Mouse (Mus musculus) hindbrain, embryonic 12.5 days (tissue): ENCODE results near the gene Cyp4f13. TPM values are rescaled to one million over a fixed set of nuclear protein-coding genes. Genes with fewer than 3 reads are reported as not detected.

Experiments
- polyA plus RNA-seq: library from polyadenylated mRNA; unstranded; fragments of >200 nt; fragmentation: Nextera tagmentation; extraction: Ambion mirVana; gene quantifications from 2 replicates; pipeline ENCODE4 v1.2.1, GENCODE M21; 2016

Gene Cyp4f13
- polyA plus RNA-seq, 1 experiment from 2014 or later = 8.1 TPM

Other genes starting within 250 kb of the Cyp4f13 start
- 47.6 and 49.9 TPM in 2 replicates for gene Zfp871, start 159.1 kb downstream of the Cyp4f13 start, polyA plus RNA-seq
- 42.9 and 46.4 TPM in 2 replicates for gene Zfp811, start 137.5 kb downstream of the Cyp4f13 start, polyA plus RNA-seq
- gene Zfp799, start 117.1 kb downstream of the Cyp4f13 start, polyA plus RNA-seq = 18.4 and 18.7 TPM in 2 replicates
- 6.9 and 9.4 TPM in 2 replicates for gene Zfp870, start 55.8 kb downstream of the Cyp4f13 start, polyA plus RNA-seq
- gene Cyp4f14, start 30.1 kb downstream of the Cyp4f13 start, polyA plus RNA-seq = not detected in 2 replicates
- gene Zfp472, start 18.4 kb upstream of the Cyp4f13 start, polyA plus RNA-seq = 7.9 and 8.9 TPM in 2 replicates
- 17.9 and 20.3 TPM in 2 replicates for gene Zfp952, start 45.7 kb upstream of the Cyp4f13 start, polyA plus RNA-seq
- gene Zfp763, start 86.0 kb upstream of the Cyp4f13 start, polyA plus RNA-seq = 22.6 and 25.4 TPM in 2 replicates
- gene 4921501E09Rik, start 120.7 kb upstream of the Cyp4f13 start, polyA plus RNA-seq = not detected in 2 replicates
- gene Zfp563, start 141.9 kb upstream of the Cyp4f13 start, polyA plus RNA-seq = 15.6 and 18.2 TPM in 2 replicates
- gene Morc2b, start 192.3 kb upstream of the Cyp4f13 start, polyA plus RNA-seq = 0.18 TPM in 1 of 2 replicates, not detected in the other
- not detected in 2 replicates for gene Olfr55, start 221.0 kb upstream of the Cyp4f13 start, polyA plus RNA-seq
- gene Olfr239, start 243.9 kb upstream of the Cyp4f13 start, polyA plus RNA-seq = 0.05 TPM in 1 of 2 replicates, not detected in the other